Mouse (Mus musculus) ES-Bruce4 (cell line): Measurements from ENCODE around the gene Olfr49. TPM values are rescaled to one million over a fixed set of nuclear protein-coding genes. Genes with fewer than 3 reads are reported as not detected.
A peak's percentile ranks its signal among the peaks of the same experiment; 100 is the strongest.

ENCODE experiments used
- H3K27ac ChIP-seq: 2 replicates; pipeline ENCODE4 v1.5.1; 2012; ENCODE audit warnings: low read length, inconsistent platforms; ENCODE audit not compliant: insufficient read depth
- H3K27me3 ChIP-seq: 2 replicates; pipeline ENCODE4 v1.6.1; 2012; ENCODE audit warnings: mild to moderate bottlenecking, low read length, inconsistent platforms; ENCODE audit not compliant: control insufficient read depth, poor library complexity, insufficient read depth, severe bottlenecking
- H3K36me3 ChIP-seq: 2 replicates; pipeline ENCODE4 v1.6.1; 2012; ENCODE audit warnings: inconsistent platforms, mild to moderate bottlenecking, low read length, moderate library complexity; ENCODE audit not compliant: control insufficient read depth, poor library complexity, insufficient read depth, severe bottlenecking
- H3K4me1 ChIP-seq: one replicate; pipeline ENCODE4 v1.8.1; 2011; ENCODE audit warnings: low read length; ENCODE audit not compliant: control insufficient read depth, insufficient read depth
- H3K4me3 ChIP-seq: 2 replicates; pipeline ENCODE4 v1.5.1; 2011; ENCODE audit warnings: low read depth, mild to moderate bottlenecking, low read length
- H3K9ac ChIP-seq: 2 replicates; pipeline ENCODE4 v1.6.1; 2012; ENCODE audit warnings: low read depth, mild to moderate bottlenecking, inconsistent platforms; ENCODE audit not compliant: poor library complexity, severe bottlenecking
- H3K9me3 ChIP-seq: replicated peaks from 2 replicates; pipeline ENCODE4 v1.6.1; 2012; ENCODE audit warnings: mild to moderate bottlenecking, low read length, inconsistent platforms; ENCODE audit not compliant: control insufficient read depth, poor library complexity, insufficient read depth, severe bottlenecking
- CTCF ChIP-seq: IDR thresholded peaks from one replicate; pipeline ENCODE4 v1.8.1; 2011; ENCODE audit warnings: low read depth, low read length
- EP300 ChIP-seq: IDR thresholded peaks from 2 replicates; pipeline ENCODE4 v1.6.1; 2011; ENCODE audit warnings: low read depth, low read length; ENCODE audit not compliant: insufficient read depth
- POLR2A ChIP-seq: IDR thresholded peaks from one replicate; pipeline ENCODE4 v1.8.1; 2011; ENCODE audit warnings: low read length; ENCODE audit not compliant: insufficient read depth
- polyA plus RNA-seq: library from polyadenylated mRNA; stranded (reverse); fragments of >200 nt; gene quantifications from 2 replicates; pipeline ENCODE4 v1.2.4, GENCODE M21; 2011; ENCODE audit warnings: low read depth; ENCODE audit not compliant: missing spikeins, insufficient read depth, insufficient read length

Gene Olfr49
- polyA plus RNA-seq, 1 experiment, result not detected

DNA sequence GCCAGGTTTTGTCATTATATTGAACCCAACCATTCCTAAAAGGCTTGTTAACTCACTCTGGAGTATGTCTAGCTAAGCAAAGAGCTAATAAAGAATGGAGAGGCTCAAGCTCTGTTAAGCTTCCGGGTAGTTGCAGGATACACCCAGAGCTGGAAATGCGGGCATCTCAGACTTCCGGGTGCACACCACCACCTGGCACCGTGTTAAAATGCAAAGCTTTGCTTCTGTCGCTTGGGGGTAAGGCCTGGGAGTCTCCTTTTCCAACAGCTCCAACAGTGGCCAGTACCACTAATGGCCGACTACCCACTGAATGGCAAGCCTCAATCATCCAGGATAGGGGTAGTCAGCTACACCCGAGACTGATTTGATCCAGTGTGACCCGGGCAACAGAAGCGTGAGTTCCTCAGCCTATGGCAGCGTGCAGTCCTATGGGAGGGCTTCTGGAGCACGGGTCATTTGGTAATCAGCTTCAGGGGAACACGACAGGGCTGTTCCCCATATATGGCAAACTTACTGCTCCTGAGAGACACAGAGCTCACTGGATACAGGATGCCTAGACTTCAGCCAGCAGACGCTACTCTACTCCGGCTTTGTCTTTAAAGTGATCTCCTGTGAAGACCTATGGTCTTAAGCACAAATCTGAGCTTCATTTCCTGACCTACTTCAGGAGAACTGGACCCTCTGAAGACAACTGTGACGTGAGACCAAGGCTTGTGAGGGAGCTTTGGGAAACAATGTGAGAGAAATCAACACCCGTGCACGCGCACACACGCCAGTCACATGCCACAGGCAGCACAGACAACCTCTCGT lies 50.3 kb downstream of the Olfr49 start:
- Histone ChIP-seq H3K4me1 (peaks cover 7% of the 10 kb centered on the region), H3K36me3 (no peaks in the 10 kb centered on the region), H3K9me3 (no peaks in the 10 kb centered on the region), H3K4me3 (no peak overlapping the region), H3K27ac (no peak overlapping the region), H3K27me3 (no peaks in the 10 kb centered on the region), H3K9ac (peak overlapping the region; percentile 22; the same call in 1 of the 2 replicates)
- TF ChIP-seq EP300, result no peak
- TF ChIP-seq CTCF, result no peak
- no peak for TF ChIP-seq POLR2A

DNA sequence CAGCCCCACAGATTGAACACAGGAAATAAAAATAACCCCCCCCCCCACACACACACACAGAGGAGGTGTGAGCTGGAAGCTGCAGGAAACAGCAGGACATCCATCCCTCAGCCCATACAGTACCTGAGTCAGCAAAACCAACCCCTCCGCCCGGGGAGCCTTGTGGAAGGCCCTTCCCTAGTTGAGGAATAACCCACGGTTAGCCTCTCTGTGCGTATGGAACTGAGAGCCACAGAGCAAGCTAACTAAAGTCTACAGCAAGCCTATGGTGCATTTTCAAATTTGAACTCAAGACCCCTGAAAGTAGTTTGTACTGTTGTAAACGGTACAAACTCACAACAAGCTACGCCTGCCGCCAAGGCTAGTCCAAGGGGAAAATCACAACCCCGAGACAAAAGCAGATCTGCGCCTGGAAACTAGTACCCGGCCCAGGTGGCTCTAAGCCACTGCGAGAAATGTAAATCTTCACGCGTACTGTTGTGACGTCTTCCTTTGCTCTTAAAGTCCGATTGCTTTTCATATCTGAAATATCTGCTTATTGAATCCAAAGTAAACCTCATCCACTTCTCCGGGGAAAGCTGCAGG lies 51.1 kb downstream of the Olfr49 start:
- Histone ChIP-seq H3K9ac (peak overlapping the region; percentile 22), H3K4me3 (0 out of 2 replicates have a peak overlapping the region, but pooled peaks have one; percentile 8), H3K36me3 (no peaks in the 10 kb centered on the region), H3K4me1 (peaks cover 7% of the 10 kb centered on the region), H3K27ac (peak overlapping the region; percentile 47; the same call in 1 of the 2 replicates), H3K9me3 (no peaks in the 10 kb centered on the region), H3K27me3 (no peaks in the 10 kb centered on the region)
- TF ChIP-seq CTCF, result no peak
- TF ChIP-seq EP300, result no peak
- no peak for TF ChIP-seq POLR2A

DNA sequence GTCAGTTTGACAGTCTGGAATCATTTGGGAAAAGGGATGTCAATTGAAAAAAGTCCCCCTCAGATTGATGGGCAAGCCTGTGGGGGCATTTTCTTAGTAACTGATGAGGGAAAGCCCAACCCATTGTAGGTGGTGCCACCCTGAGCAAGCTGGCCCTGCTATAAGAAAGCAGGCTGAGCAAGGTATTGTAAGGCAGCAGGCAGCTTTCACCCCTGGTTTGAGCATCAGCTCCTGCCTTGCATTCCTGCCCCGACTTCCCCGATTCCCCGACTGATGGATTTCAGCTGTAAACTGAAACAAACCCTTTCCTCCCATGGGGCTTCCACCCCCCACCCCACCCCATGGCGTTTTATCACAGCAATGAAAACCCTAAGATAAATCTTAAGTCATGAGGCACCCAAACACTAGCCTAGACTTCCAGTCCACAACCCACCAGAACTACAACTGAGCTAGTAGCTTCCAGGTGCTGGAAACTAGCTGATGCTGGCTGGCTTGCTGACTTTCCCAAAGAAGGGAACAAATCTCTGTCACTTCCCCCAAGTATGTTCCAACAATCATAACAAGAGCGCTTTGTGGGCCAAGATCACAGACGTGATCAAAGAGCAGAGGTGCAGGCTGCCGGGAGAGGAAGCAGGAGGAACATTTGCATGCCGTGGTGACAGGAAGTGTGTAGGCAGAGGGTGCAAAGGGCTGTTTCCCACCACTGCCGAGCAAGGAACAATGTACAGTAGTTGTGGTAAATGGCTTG lies 51.8 kb downstream of the Olfr49 start:
- TF ChIP-seq POLR2A, result no peak
- TF ChIP-seq CTCF, result no peak
- TF ChIP-seq EP300, result no peak
- peaks cover 7% of the 10 kb centered on the region for H3K4me1 ChIP-seq
- 0 out of 2 replicates have a peak overlapping the region, but pooled peaks have one; percentile 8 for H3K4me3 ChIP-seq
- H3K9ac ChIP-seq, result peak overlapping the region; percentile 22; the same call in 1 of the 2 replicates
- H3K27ac ChIP-seq, result peak overlapping the region; percentile 47; the same call in 1 of the 2 replicates
- H3K36me3 ChIP-seq, result no peaks in the 10 kb centered on the region
- no peaks in the 10 kb centered on the region for H3K27me3 ChIP-seq
- H3K9me3 ChIP-seq, result no peaks in the 10 kb centered on the region

DNA sequence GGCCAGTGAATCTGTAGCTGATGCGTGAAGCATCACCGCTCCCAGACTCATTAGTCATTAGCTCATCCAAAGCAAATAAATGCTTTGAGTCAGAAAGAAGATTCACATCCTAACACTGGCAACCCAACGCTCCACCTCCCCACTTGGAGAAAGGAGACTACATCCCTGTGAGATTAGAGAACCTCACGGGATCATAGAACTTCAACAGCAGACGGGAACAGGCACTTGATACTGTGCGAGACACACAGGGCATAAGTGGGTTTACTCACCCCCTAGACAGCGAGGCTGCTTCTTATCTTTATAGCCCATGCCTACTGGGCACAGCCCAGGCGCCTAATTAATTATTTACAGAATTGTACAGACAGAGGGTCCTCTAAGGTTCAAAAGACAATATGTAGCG lies 52.6 kb downstream of the Olfr49 start:
- Histone ChIP-seq H3K4me3 (no peak overlapping the region), H3K36me3 (no peaks in the 10 kb centered on the region), H3K27ac (no peak overlapping the region), H3K9me3 (no peaks in the 10 kb centered on the region), H3K4me1 (peaks cover 8% of the 10 kb centered on the region), H3K9ac (no peak overlapping the region), H3K27me3 (no peaks in the 10 kb centered on the region)
- TF ChIP-seq EP300 (no peak), POLR2A (no peak), CTCF (no peak)

DNA sequence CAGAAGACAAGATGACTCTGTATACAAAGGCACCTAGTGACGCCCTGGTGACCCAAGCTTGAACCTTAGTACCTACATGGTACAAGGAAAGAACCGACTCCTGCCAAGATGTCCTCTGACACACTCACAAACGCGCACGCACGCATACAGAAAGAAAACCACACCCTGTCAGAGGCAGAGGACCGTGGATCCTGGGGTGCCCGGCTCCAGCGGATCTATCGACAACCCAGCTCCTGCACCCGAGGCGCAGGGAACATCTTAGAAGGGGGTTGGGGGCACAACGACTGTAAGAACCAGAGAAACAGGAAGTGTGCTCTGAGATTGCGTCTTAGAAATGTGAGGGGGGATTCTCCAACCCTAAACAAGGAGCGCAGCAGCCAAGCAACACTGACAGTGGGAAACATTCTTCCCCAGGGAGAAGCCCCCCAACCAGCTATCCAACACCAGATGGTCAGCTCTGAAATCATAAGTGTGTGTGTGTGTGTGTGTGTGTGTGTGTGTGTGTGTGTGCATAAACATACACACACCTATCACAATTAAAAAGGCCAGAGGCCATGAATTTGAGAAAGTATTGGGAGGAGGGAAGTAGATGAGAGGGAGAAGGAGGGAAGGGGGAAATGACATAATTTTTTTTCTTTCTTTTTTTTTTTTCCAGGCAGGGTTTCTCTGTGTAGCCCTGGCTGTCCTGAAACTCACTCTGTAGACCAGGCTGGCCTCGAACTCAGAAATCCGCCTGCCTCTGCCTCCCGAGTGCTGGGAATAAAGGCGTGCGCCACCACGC lies 53.4 kb downstream of the Olfr49 start:
- Histone ChIP-seq H3K9ac (peak overlapping the region; percentile 45), H3K4me1 (peaks cover 8% of the 10 kb centered on the region), H3K27ac (no peak overlapping the region), H3K27me3 (no peaks in the 10 kb centered on the region), H3K9me3 (no peaks in the 10 kb centered on the region), H3K36me3 (no peaks in the 10 kb centered on the region), H3K4me3 (peak overlapping the region; percentile 31)
- no peak for TF ChIP-seq POLR2A
- TF ChIP-seq EP300, result no peak
- no peak for TF ChIP-seq CTCF
